Mouse (Mus musculus): Measurements from ENCODE around the gene Atat1. TPM values are rescaled to one million over a fixed set of nuclear protein-coding genes. Genes with fewer than 3 reads are reported as not detected.

The Atat1 gene
- 26.8 TPM for polyA plus RNA-seq (2014; fragmentation: Illumina TruSeq; extraction: RNeasy Lipid Tissue Mini Kit (QIAGEN cat#74804); ENCODE audit: low read depth, low replicate concordance)

GRCm38 (mm10) chr17:35909919-35910369 is at the start of gene Atat1:
TSS of gene Atat1 (minus strand) at chr17:35910075.

DNA sequence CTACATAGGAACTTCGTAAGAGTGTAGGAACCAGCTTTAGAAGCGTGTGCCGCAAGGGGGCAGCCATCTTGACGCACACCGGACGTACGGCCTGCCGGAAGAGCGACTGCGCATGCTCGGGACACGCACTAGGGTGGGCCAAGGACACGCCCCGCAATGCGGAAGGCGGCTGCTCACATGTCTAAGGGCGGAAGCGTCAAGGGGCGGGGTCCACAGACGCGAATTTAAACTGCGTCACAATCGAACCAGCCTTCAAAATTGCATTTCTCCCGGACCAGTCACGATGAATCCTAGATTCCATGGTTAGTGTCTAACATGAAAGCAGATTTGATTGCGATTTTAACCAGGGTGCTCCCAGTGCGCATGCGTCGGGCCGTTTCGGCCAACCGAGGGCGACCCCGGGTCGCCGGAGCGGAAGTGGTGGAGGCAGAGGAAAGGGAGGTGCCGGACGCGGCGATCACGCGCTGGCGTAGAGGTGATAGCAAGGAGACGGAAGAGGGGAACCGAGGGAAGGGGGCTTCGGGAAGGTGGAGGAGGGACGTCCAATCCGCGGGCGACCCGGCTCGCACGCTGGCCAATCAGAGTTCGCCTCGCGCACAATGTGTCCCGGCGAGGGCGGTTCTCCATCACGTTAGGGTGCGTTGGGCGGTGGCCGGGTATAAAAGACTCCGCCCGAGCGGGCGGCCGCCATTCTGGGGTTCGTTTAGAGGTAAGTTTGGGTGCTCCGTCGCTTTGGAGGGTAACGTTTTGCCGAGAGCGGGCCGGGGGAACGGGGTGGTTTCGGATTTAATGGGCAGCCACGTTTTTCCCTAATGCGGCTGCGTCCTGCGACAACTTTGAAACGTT is 6.6 kb upstream of the Atat1 start, which contains the start of the genes Mrps18b and Ppp1r10:
Mrps18b (minus strand) TSS at position 93 of the 846 bp plus-strand sequence.
Ppp1r10 (plus strand) TSS at position 138 of the 846 bp plus-strand sequence.

DNA sequence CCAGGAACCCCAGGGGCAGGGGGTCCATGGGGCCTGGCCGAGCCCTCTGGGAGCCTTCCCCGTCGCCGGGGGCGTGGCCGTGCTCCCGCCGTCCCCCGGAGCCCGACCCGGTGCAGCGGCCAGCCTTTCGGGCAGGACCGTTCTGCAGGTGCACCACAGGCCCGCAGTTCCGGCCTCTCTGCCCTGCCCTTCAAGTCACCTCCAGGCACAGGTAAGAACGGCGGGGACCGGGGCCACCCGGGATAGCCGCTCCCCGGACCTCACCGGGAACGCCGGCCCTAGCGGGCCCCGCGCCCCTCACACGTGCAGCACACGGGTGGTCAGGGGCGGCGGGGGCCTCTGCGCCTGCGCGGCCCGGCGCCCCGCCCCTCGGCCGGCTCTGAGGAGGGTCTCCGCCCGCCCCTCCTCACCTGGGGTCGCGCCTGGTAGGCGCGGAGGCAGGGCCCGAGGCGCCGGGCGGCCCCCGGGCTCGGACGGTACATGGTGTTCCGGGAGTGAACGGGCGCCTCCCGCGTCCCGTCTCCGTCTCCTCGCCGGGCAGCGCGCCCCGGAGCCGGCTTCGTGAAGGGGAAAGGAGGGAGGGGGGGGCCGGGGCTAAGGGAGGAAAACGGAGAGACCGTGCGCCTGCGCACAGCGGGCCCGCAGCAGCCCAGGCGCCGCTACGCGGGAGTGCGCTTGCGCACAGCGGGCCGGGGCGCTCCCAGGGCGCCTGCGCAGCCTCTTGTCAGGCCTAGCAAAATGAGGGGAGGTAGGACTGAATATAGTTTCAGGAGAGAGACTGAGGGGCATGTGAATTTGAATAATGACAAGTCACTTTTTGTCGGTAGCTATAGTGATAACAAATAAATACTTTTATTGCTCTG is 12.9 kb downstream of the Atat1 start, which contains the start of gene 2310061I04Rik:
2310061I04Rik (minus strand) TSS at position 651 of the 863 bp plus-strand sequence.

DNA sequence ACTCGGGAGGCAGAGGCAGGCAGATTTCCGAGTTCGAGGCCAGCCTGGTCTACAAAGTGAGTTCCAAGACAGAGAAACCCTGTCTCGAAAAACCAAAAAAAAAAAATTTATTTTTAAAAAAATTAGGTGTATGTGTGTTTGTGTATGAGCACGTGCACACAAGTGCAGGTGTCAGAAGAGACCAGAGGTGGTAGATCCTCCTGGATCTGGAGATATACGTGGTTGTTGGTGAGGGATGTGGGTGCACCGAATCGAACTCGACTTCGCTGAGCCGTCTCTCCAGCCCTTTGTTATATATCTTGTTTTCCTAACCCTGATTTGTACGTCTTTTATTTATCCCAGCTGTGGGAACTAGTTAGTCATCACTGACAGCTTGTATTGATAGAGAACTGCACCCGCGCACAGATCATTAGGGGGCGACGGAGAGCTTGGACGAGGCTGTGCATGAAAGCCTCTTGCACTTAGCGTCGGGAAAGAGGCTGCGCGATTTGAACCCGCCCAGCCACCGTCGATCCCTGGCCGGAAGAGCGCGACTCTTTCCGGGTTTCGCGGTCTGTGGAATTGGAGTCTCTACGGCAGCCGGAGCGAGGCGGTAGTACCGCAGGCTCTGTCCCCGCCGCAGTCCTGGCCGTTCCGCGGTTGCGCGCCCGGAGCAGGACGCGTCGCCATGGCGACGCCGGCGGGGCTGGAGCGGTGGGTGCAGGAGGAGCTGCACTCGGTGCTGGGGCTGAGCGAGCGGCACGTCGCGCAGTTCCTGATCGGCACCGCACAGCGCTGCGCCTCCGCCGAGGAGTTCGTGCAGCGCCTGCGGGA is 30.4 kb downstream of the Atat1 start, which contains the start of gene Dhx16:
Dhx16 (plus strand) TSS at position 575 of the 813 bp plus-strand sequence.

GRCm38 (mm10) chr17:35865481-35866280 is 44.2 kb downstream of the Atat1 start, which contains the start of gene Ppp1r18:
TSS of gene Ppp1r18 (plus strand) at chr17:35865593.

DNA sequence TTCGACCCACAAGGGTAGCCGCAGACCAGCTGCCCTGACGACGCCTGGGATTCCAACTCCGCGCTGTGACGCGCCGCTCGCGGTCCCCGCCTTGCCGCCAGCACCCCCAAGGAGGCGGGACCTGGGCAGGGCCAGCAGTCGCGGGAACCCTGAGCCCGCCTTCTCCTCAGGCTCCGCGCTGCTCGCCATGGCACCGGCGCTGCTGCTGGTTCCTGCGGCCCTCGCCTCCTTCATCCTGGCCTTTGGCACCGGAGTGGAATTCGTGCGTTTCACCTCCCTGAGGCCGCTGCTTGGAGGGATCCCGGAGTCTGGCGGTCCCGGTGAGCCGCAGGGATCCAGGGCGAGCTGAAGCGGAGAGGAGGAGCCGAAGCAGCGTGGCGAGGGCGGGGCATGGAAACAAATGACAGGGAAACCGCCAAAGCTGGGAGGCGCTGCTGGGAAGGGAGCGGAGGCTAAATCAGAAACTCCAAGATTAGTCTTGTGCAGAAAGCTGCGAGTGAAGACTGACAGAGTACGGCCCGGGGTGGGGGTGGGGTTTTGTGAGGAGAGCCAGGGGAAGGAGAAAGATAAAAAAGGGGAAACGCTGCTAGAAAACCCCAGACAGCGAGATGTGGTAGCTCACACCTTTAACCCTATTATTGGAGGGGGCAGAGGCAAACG is 48.5 kb downstream of the Atat1 start, which contains the start of gene Nrm:
Nrm (plus strand) TSS at position 121 of the 660 bp plus-strand sequence.

Other genes with a start within 250 kb of the Atat1 start
- 0.29 TPM for gene Vars2, start 242.5 kb downstream of the Atat1 start, polyA plus RNA-seq (2014; fragmentation: Illumina TruSeq; extraction: RNeasy Lipid Tissue Mini Kit (QIAGEN cat#74804); ENCODE audit: low read depth, low replicate concordance)
- 2.7 TPM for gene Gtf2h4, start 236.3 kb downstream of the Atat1 start, polyA plus RNA-seq (2014; fragmentation: Illumina TruSeq; extraction: RNeasy Lipid Tissue Mini Kit (QIAGEN cat#74804); ENCODE audit: low read depth, low replicate concordance)
- 0.95 TPM for gene Ddr1, start 205.5 kb downstream of the Atat1 start, polyA plus RNA-seq (2014; fragmentation: Illumina TruSeq; extraction: RNeasy Lipid Tissue Mini Kit (QIAGEN cat#74804); ENCODE audit: low read depth, low replicate concordance)
- gene Ier3, start 88.4 kb downstream of the Atat1 start, polyA plus RNA-seq (2014; fragmentation: Illumina TruSeq; extraction: RNeasy Lipid Tissue Mini Kit (QIAGEN cat#74804); ENCODE audit: low read depth, low replicate concordance), result 0.32 TPM
- gene Flot1, start 86.8 kb downstream of the Atat1 start, polyA plus RNA-seq (2014; fragmentation: Illumina TruSeq; extraction: RNeasy Lipid Tissue Mini Kit (QIAGEN cat#74804); ENCODE audit: low read depth, low replicate concordance), result 1.6 TPM
- 13.0 TPM for gene Tubb5, start 71.8 kb downstream of the Atat1 start, polyA plus RNA-seq (2014; fragmentation: Illumina TruSeq; extraction: RNeasy Lipid Tissue Mini Kit (QIAGEN cat#74804); ENCODE audit: low read depth, low replicate concordance)
- 90.7 TPM for gene Mdc1, start 68.6 kb downstream of the Atat1 start, polyA plus RNA-seq (2014; fragmentation: Illumina TruSeq; extraction: RNeasy Lipid Tissue Mini Kit (QIAGEN cat#74804); ENCODE audit: low read depth, low replicate concordance)
- gene Nrm, start 48.8 kb downstream of the Atat1 start, polyA plus RNA-seq (2014; fragmentation: Illumina TruSeq; extraction: RNeasy Lipid Tissue Mini Kit (QIAGEN cat#74804); ENCODE audit: low read depth, low replicate concordance), result 27.0 TPM
- gene Ppp1r18, start 44.5 kb downstream of the Atat1 start, polyA plus RNA-seq (2014; fragmentation: Illumina TruSeq; extraction: RNeasy Lipid Tissue Mini Kit (QIAGEN cat#74804); ENCODE audit: low read depth, low replicate concordance), result 4.9 TPM
- 55.0 TPM for gene Dhx16, start 30.3 kb downstream of the Atat1 start, polyA plus RNA-seq (2014; fragmentation: Illumina TruSeq; extraction: RNeasy Lipid Tissue Mini Kit (QIAGEN cat#74804); ENCODE audit: low read depth, low replicate concordance)
- gene 2310061I04Rik, start 12.6 kb downstream of the Atat1 start, polyA plus RNA-seq (2014; fragmentation: Illumina TruSeq; extraction: RNeasy Lipid Tissue Mini Kit (QIAGEN cat#74804); ENCODE audit: low read depth, low replicate concordance), result 51.0 TPM
- 22.7 TPM for gene Mrps18b, start 6.3 kb upstream of the Atat1 start, polyA plus RNA-seq (2014; fragmentation: Illumina TruSeq; extraction: RNeasy Lipid Tissue Mini Kit (QIAGEN cat#74804); ENCODE audit: low read depth, low replicate concordance)
- gene Ppp1r10, start 6.4 kb upstream of the Atat1 start, polyA plus RNA-seq (2014; fragmentation: Illumina TruSeq; extraction: RNeasy Lipid Tissue Mini Kit (QIAGEN cat#74804); ENCODE audit: low read depth, low replicate concordance), result 162 TPM
- gene Abcf1, start 59.7 kb upstream of the Atat1 start, polyA plus RNA-seq (2014; fragmentation: Illumina TruSeq; extraction: RNeasy Lipid Tissue Mini Kit (QIAGEN cat#74804); ENCODE audit: low read depth, low replicate concordance), result 95.3 TPM
- 5.8 TPM for gene Gnl1, start 69.8 kb upstream of the Atat1 start, polyA plus RNA-seq (2014; fragmentation: Illumina TruSeq; extraction: RNeasy Lipid Tissue Mini Kit (QIAGEN cat#74804); ENCODE audit: low read depth, low replicate concordance)
- 8.7 TPM for gene Prr3, start 70.2 kb upstream of the Atat1 start, polyA plus RNA-seq (2014; fragmentation: Illumina TruSeq; extraction: RNeasy Lipid Tissue Mini Kit (QIAGEN cat#74804); ENCODE audit: low read depth, low replicate concordance)
- 0.13 TPM for gene H2-T24, start 110.5 kb upstream of the Atat1 start, polyA plus RNA-seq (2014; fragmentation: Illumina TruSeq; extraction: RNeasy Lipid Tissue Mini Kit (QIAGEN cat#74804); ENCODE audit: low read depth, low replicate concordance)
- 0.38 TPM for gene H2-T23, start 122.8 kb upstream of the Atat1 start, polyA plus RNA-seq (2014; fragmentation: Illumina TruSeq; extraction: RNeasy Lipid Tissue Mini Kit (QIAGEN cat#74804); ENCODE audit: low read depth, low replicate concordance)
- 0.71 TPM for gene H2-T22, start 132.7 kb upstream of the Atat1 start, polyA plus RNA-seq (2014; fragmentation: Illumina TruSeq; extraction: RNeasy Lipid Tissue Mini Kit (QIAGEN cat#74804); ENCODE audit: low read depth, low replicate concordance)
- gene Gm6034, start 132.9 kb upstream of the Atat1 start, polyA plus RNA-seq (2014; fragmentation: Illumina TruSeq; extraction: RNeasy Lipid Tissue Mini Kit (QIAGEN cat#74804); ENCODE audit: low read depth, low replicate concordance), result not detected
- not detected for gene Gm11127, start 148.3 kb upstream of the Atat1 start, polyA plus RNA-seq (2014; fragmentation: Illumina TruSeq; extraction: RNeasy Lipid Tissue Mini Kit (QIAGEN cat#74804); ENCODE audit: low read depth, low replicate concordance)
- not detected for gene Gm19684, start 211.6 kb upstream of the Atat1 start, polyA plus RNA-seq (2014; fragmentation: Illumina TruSeq; extraction: RNeasy Lipid Tissue Mini Kit (QIAGEN cat#74804); ENCODE audit: low read depth, low replicate concordance)
- not detected for gene Gm7030, start 219.3 kb upstream of the Atat1 start, polyA plus RNA-seq (2014; fragmentation: Illumina TruSeq; extraction: RNeasy Lipid Tissue Mini Kit (QIAGEN cat#74804); ENCODE audit: low read depth, low replicate concordance)

All from testis, adult 10 weeks (tissue).